Mouse (Mus musculus) embryonic facial prominence, embryonic 15.5 days (tissue): ENCODE measurements around the gene Ankra2. TPM values are rescaled to one million over a fixed set of nuclear protein-coding genes. Genes with fewer than 3 reads are reported as not detected.

Experiments
- ATAC-seq: fragments of 200-750 bp; cut with Nextera tagmentation; 2 replicates; pipeline ENCODE4 v1.8.0; 2017; ENCODE audit warnings: low read depth, moderate TSS enrichment; ENCODE audit not compliant: insufficient number of reproducible peaks, low FRiP score, low TSS enrichment
- H3K27ac ChIP-seq: fragments of 300-500 bp; sonication (generic); replicated peaks from 2 replicates; pipeline ENCODE4 v1.5.1; 2015; ENCODE audit warnings: mild to moderate bottlenecking, inconsistent platforms
- H3K27me3 ChIP-seq: fragments of 300-500 bp; sonication (generic); 2 replicates; pipeline ENCODE4 v1.6.1; 2015; ENCODE audit warnings: inconsistent platforms
- H3K36me3 ChIP-seq: fragments of 300-500 bp; sonication (generic); 2 replicates; pipeline ENCODE4 v1.6.1; 2015; ENCODE audit warnings: mild to moderate bottlenecking, inconsistent platforms
- H3K4me1 ChIP-seq: fragments of 300-500 bp; sonication (generic); 2 replicates; pipeline ENCODE4 v1.6.1; 2015; ENCODE audit warnings: inconsistent platforms
- H3K4me2 ChIP-seq: fragments of 300-500 bp; sonication (generic); replicated peaks from 2 replicates; pipeline ENCODE4 v1.6.1; 2015; ENCODE audit warnings: mild to moderate bottlenecking, inconsistent platforms
- H3K4me3 ChIP-seq: fragments of 300-500 bp; sonication (generic); replicated peaks from 2 replicates; pipeline ENCODE4 v1.5.1; 2015; ENCODE audit warnings: mild to moderate bottlenecking, inconsistent platforms
- H3K9ac ChIP-seq: fragments of 300-500 bp; sonication (generic); 2 replicates; pipeline ENCODE4 v1.6.1; 2015; ENCODE audit warnings: inconsistent platforms
- H3K9me3 ChIP-seq: fragments of 300-500 bp; sonication (generic); replicated peaks from 2 replicates; pipeline ENCODE4 v1.6.1; 2016; ENCODE audit warnings: inconsistent platforms
- WGBS: fragments of 180-500 bp; shearing (Covaris S2); methylation state at CpG from one replicate; pipeline ENCODE4 v1.1.7; 2015; 5-methylcytosine and 5-hydroxymethylcytosine counted together
- polyA plus RNA-seq: library from polyadenylated mRNA; unstranded; fragments of >200 nt; fragmentation: Nextera tagmentation; extraction: Ambion mirVana; gene quantifications from 2 replicates; pipeline ENCODE4 v1.2.1, GENCODE M21; 2015

Ankra2 gene
- polyA plus RNA-seq: 25.7 and 27.3 TPM in 2 replicates

- peaks cover 17% of the 10 kb centered on the region for H3K4me1 ChIP-seq
- peak; percentile 98 for ATAC-seq
- H3K4me2 ChIP-seq: peak within 1 kb of the TSS; percentile 73
- peaks cover 24% of the 10 kb centered on the region for H3K36me3 ChIP-seq
- no peaks in the 10 kb centered on the region for H3K9me3 ChIP-seq
- WGBS: under 1% methylated on average over 71 of the region's 71 CpGs
- H3K4me3 ChIP-seq: peak within 1 kb of the TSS; percentile 95
- peak within 1 kb of the TSS; percentile 80 for H3K9ac ChIP-seq
- H3K27me3 ChIP-seq: no peaks in the 10 kb centered on the region
- peak within 1 kb of the TSS; percentile 94 for H3K27ac ChIP-seq
These were observed at the start of gene Ankra2, which contains the start of gene Utp15 for GRCm38 (mm10) chr13:98262636-98263457. Gene Ankra2 (plus strand): TSS chr13:98263074. Gene Utp15 (minus strand): TSS chr13:98263041.

DNA sequence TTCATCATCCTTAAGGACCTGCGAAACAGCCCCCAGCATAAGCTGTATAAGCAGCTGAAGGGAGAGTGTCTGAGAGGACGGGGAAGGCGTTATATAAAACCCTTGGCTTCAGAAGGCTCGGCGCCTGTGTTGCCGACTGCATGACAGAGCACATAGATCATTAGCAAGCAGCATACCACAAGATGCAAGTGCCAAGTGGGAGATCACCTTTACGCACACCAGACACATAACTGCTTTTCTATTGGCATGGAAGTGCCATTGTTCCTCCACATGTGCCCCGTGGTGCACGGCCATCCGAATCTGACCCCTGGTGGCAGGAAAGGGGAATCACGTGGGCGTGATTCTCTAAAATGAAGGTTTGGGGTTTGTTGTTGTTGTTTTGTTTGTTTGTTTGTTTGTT, 40.0 kb upstream of the Ankra2 start:
- no peaks in the 10 kb centered on the region for H3K27me3 ChIP-seq
- no peak overlapping the region for H3K4me3 ChIP-seq
- 0 out of 2 replicates have a peak, but pooled peaks cover 3% of the 10 kb centered on the region for H3K4me1 ChIP-seq
- no peaks in the 10 kb centered on the region for H3K36me3 ChIP-seq
- H3K4me2 ChIP-seq: peak overlapping the region; percentile 28
- 30% methylated on average over 12 of the region's 12 CpGs for WGBS
- no peaks in the 10 kb centered on the region for H3K9me3 ChIP-seq
- ATAC-seq: no peak
- no peak overlapping the region for H3K27ac ChIP-seq
- no peak overlapping the region for H3K9ac ChIP-seq

GRCm38 (mm10) chr13:98226225-98226624, 36.6 kb upstream of the Ankra2 start:
- Histone ChIP-seq H3K4me3 (no peak overlapping the region), H3K4me2 (no peak overlapping the region), H3K4me1 (0 out of 2 replicates have a peak, but pooled peaks cover 3% of the 10 kb centered on the region), H3K36me3 (no peaks in the 10 kb centered on the region), H3K27ac (no peak overlapping the region), H3K9ac (no peak overlapping the region), H3K9me3 (no peaks in the 10 kb centered on the region), H3K27me3 (no peaks in the 10 kb centered on the region)
- no peak for ATAC-seq
- 63% methylated on average over 2 of the region's 2 CpGs for WGBS

- Histone ChIP-seq H3K27me3 (no peaks in the 10 kb centered on the region), H3K9ac (no peak overlapping the region), H3K9me3 (no peaks in the 10 kb centered on the region), H3K4me2 (no peak overlapping the region), H3K4me1 (no peaks in the 10 kb centered on the region), H3K4me3 (no peak overlapping the region), H3K27ac (no peak overlapping the region), H3K36me3 (no peaks in the 10 kb centered on the region)
- WGBS: 87% methylated on average over 1 of the region's 1 CpGs
- no peak for ATAC-seq
These were observed 32.4 kb upstream of the Ankra2 start for GRCm38 (mm10) chr13:98230511-98230910.

GRCm38 (mm10) chr13:98235451-98235850, 27.4 kb upstream of the Ankra2 start:
- 55% methylated on average over 6 of the region's 6 CpGs for WGBS
- H3K27me3 ChIP-seq: no peaks in the 10 kb centered on the region
- H3K4me2 ChIP-seq: no peak overlapping the region
- no peak overlapping the region for H3K9ac ChIP-seq
- H3K27ac ChIP-seq: no peak overlapping the region
- no peaks in the 10 kb centered on the region for H3K36me3 ChIP-seq
- ATAC-seq: no peak
- H3K4me3 ChIP-seq: no peak overlapping the region
- no peaks in the 10 kb centered on the region for H3K4me1 ChIP-seq
- H3K9me3 ChIP-seq: no peaks in the 10 kb centered on the region

DNA sequence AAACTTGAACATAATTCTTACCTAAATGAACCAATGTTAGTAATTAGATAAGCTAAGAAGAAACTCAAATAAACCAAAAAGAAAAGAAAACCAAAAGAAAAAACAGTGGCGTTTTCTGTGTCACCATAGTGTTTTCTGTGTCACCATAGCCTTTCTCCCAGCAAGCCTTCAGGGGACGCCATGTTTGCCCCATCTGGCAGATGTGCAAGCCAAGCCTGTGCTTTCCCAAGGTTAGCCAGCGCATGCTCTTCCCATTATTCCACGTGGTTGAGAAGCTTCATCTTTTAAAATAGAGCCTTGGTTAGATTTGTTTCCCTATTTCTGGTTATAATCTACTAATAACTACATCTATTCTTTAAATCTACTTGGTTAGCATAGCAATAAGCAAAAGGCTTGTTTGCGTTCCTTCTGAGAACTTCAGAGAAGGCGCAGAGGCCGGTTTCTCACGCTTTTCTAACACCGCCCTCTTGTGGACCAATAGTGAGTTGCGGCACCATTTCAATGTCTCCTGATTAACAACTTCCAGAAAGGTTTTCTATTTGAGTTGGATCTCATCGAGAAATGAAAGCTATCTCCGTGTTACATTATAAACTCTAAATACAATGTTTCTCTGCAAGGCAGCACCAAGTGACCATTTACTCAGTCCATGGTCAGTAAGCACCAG, 22.8 kb upstream of the Ankra2 start:
- no peak overlapping the region for H3K4me2 ChIP-seq
- no peak for ATAC-seq
- no peak overlapping the region for H3K9ac ChIP-seq
- no peaks in the 10 kb centered on the region for H3K9me3 ChIP-seq
- H3K36me3 ChIP-seq: no peaks in the 10 kb centered on the region
- no peak overlapping the region for H3K27ac ChIP-seq
- no peaks in the 10 kb centered on the region for H3K27me3 ChIP-seq
- no peaks in the 10 kb centered on the region for H3K4me1 ChIP-seq
- 14% methylated on average over 12 of the region's 12 CpGs for WGBS
- no peak overlapping the region for H3K4me3 ChIP-seq

DNA sequence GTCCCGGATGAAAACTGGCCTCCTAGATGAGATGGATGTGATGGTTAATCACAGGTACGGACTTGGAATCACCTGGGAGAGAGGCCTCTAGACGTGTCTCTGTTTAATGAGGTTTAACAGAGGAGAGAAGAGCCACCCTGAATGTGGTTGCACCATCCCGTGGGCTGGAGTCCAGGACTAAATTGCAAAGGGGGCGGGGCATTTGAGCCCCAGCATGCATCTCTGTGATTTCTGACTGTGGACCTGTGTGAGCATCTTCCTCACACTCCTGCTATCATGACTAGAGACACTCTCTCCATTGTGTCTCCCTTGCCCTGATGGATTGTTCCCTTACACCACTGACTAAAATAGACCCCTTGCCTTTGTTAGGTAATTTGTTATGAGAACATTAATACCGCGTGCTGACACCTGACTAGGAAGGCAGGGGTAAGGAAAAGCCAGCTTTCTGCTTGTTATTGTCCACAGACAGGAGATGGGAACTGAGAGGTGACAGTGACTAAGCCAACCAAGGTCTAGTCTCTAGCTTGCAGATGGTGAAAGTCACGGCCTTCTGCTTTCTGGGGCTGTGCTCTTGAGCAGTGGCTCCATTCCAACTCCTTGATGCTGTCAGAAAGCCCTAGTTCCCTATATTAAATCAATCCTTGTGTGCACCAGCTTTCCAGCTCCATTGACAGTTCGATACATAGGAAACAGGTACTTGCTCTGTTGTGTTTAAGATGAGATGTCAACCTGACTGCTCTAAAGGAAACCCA, 21.2 kb upstream of the Ankra2 start:
- Histone ChIP-seq H3K9ac (no peak overlapping the region), H3K36me3 (peaks cover 2% of the 10 kb centered on the region; the same call in 1 of the 2 replicates), H3K27ac (no peak overlapping the region), H3K9me3 (no peaks in the 10 kb centered on the region), H3K4me3 (no peak overlapping the region), H3K4me1 (no peaks in the 10 kb centered on the region), H3K4me2 (no peak overlapping the region), H3K27me3 (no peaks in the 10 kb centered on the region)
- WGBS: 64% methylated on average over 9 of the region's 9 CpGs
- no peak for ATAC-seq

GRCm38 (mm10) chr13:98244571-98245350, 18.1 kb upstream of the Ankra2 start:
- ATAC-seq: no peak
- H3K4me3 ChIP-seq: no peak overlapping the region
- H3K36me3 ChIP-seq: peaks cover 28% of the 10 kb centered on the region
- H3K9me3 ChIP-seq: no peaks in the 10 kb centered on the region
- H3K4me1 ChIP-seq: no peaks in the 10 kb centered on the region
- H3K4me2 ChIP-seq: no peak overlapping the region
- no peak overlapping the region for H3K9ac ChIP-seq
- WGBS: 60% methylated on average over 5 of the region's 5 CpGs
- H3K27ac ChIP-seq: no peak overlapping the region
- no peaks in the 10 kb centered on the region for H3K27me3 ChIP-seq

DNA sequence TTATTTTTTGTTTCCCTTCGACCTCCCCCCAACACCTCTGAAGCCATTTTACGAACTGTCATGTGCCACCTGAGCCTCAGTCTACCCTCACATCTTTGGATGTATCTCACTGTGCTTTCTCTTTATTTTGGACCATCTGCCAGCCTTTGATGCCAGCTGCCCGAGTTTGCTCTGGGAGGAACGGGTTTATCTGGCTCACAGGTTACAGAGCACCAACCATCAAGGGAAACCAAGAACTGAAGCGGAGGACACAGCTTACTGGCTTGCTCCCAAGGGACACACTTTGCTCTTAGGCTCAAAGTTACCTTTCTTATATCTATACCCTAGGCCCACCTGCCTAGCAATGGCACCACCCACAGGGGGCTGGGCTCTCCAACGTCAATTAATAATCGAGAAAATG, 17.5 kb upstream of the Ankra2 start:
- ATAC-seq: no peak; the same call in 1 of the 2 replicates
- no peaks in the 10 kb centered on the region for H3K4me1 ChIP-seq

DNA sequence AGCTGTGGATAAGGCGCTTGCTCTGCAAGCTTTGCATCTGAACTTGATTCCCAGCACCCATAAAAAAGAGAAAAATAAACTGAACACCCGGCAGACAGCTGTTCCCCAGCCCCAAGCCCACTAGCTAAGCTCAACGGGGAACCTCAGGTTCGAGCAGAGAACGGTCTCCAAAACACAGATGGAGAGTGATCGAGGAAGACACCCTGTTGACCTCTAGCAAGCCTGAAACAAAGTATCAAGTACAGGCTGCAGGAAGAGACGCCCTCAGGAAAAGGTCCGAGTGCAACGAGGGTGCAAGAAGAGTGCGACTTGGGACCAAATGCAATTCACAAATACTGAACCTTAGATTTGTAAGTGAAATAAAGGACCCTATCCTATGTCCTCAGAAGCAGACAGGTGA, 13.3 kb upstream of the Ankra2 start:
- no peak for ATAC-seq
- no peaks in the 10 kb centered on the region for H3K9me3 ChIP-seq
- H3K4me1 ChIP-seq: no peaks in the 10 kb centered on the region
- H3K4me2 ChIP-seq: no peak overlapping the region
- H3K4me3 ChIP-seq: no peak overlapping the region
- H3K27ac ChIP-seq: no peak overlapping the region
- peaks cover 68% of the 10 kb centered on the region for H3K36me3 ChIP-seq
- H3K27me3 ChIP-seq: no peaks in the 10 kb centered on the region
- WGBS: 83% methylated on average over 10 of the region's 10 CpGs
- H3K9ac ChIP-seq: no peak overlapping the region

More for the DNA sequence above, 17.5 kb upstream of the Ankra2 start:
- Histone ChIP-seq H3K27ac (no peak overlapping the region), H3K9me3 (no peaks in the 10 kb centered on the region), H3K36me3 (peaks cover 34% of the 10 kb centered on the region), H3K4me3 (no peak overlapping the region), H3K27me3 (no peaks in the 10 kb centered on the region), H3K4me2 (no peak overlapping the region), H3K9ac (no peak overlapping the region)
- WGBS: 77% methylated on average over 7 of the region's 7 CpGs
